Mouse (Mus musculus): ENCODE data around the gene Atg4c. TPM values are rescaled to one million over a fixed set of nuclear protein-coding genes. Genes with fewer than 3 reads are reported as not detected.
A peak's percentile ranks its signal among the peaks of the same experiment; 100 is the strongest.

Gene Atg4c
- total RNA-seq, 2 experiments from 2014 or later: 13.9 to 22.4 TPM

DNA sequence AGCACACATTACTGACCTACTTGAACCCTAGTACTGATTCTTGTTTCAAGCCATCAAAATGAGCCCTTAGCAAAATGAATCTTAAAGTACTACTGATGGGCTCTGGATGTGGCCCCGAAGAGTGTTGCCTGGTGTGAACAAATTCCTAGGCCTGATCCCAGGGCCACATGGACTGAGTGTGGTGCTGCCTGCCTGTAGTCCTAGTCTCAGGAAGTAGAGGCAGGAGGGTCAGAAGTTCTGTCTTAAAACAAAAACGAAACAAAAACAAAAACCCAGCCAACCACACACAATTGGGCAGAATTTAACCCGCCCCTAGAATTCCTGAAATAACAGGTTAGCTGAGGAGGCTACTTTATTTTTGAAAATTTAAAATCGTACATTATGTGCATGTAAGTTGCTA lies 8.4 kb upstream of the Atg4c start:
- ATAC-seq (replicated peaks; ENCODE audit: poor library complexity): peak; percentile 29; the same call in 1 of the 2 replicates

DNA sequence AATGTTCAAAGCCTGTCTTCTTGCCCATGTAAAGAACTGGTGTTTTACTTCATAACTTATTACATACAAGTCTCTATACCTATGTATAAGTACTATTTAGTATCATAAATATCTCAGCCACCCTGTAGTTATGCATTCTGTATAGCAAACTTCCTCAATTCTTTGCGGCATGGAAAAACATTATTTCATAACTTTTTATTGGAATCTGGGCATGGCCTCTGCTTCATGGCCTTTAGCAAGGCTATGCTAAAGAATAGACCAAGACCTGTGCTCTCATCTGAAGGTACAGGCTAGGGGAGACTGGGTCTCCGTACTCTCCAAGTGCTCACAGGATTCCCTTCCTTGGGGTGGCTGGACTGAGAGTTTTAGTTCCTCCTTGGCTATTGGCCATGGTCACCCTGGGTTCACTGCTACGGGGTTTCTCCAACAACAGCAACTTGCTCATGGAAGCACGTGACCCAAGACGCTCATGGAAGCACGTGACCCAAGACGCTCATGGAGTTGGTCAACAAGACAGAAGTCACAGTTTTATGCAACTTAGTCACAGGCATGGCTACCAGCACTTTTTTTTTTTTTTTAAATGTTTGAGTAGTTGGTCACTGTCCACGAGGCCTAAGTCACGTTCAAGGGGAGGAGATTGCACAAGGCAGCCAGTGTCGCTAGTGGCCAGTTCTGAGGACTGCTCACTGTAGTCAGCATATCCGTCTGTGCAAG lies 7.2 kb upstream of the Atg4c start:
- peak; percentile 57 for ATAC-seq (replicated peaks; ENCODE audit: poor library complexity)

DNA sequence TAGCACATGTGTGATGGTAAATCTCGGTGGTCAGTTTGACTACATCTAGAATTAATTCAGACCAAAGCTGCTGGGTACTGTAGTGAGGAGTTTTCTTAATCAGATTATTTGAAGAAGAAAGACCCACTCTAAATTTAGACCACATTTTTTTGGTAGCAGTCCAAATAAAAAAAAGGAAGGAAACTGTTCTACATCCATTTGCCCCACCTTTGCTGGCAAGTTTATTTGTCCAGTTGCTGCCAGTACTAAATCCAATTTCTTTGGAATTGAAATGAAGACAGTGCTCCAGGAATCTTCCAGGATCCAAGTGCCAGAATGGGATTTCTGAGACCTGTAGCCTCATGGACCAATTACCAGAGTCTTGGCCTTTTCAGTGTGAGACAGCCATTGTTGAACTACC lies 1.1 kb upstream of the Atg4c start:
- no peak for ATAC-seq (replicated peaks; ENCODE audit: poor library complexity)

DNA sequence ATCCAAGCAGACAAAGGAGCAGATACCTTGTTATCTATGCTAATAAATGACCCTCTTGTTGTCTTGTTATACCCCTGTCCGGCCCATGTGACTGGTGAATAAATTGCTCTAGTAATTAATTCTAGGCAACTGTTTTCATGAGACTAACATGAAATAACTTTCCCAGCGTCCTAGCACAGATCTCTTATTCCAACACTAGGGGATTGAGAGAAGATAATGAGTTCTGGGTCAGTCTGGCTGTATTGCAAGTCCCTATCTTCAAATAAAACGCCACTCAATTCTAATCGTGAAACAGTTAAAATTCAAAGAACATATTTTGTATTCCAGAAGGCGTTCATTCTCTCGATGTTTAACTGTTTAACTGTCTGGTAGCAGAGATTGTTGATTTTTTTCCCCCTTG lies 520 bp upstream of the Atg4c start:
- ATAC-seq (replicated peaks; ENCODE audit: poor library complexity): no peak

DNA sequence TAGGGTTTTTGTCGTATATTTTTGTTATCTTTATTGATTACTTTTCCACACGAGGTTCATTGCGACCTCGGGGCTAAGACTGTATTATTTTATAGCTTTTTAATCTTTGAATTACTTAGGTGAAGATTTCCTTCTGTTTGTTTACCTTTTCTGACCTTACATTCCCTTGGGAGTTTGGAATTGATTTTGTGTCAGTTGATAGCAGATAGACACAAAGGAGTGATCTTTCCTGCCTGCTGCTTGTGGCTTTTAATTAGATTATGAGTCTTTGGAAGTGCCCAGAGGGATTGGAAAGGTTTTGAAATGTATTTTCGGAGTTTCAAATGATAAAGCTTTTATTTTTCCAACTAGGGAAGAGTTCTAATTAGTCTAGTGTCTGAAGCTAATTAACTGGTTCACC lies 1.1 kb downstream of the Atg4c start:
- no peak for ATAC-seq (replicated peaks; ENCODE audit: poor library complexity)

DNA sequence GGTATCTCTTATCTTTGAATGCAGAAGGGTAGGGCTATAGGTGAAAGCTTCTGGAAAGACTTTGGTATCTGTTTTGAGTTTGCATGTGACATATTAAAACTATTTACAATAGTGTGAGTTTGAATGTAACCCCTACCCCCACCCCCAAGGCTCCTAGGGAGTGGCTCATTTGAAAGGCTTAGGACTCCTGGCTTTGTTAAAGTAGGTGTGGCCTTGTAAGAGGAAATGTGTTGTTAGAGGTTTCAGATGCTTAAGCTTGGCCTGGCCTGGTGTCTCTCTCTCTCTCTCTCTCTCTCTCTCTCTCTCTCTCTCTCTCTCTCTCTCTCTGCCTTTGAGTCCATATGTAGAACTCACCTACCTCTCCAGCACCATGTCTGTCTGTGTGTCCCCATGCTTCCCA lies 5.0 kb downstream of the Atg4c start:
- no peak for ATAC-seq (replicated peaks; ENCODE audit: poor library complexity)

DNA sequence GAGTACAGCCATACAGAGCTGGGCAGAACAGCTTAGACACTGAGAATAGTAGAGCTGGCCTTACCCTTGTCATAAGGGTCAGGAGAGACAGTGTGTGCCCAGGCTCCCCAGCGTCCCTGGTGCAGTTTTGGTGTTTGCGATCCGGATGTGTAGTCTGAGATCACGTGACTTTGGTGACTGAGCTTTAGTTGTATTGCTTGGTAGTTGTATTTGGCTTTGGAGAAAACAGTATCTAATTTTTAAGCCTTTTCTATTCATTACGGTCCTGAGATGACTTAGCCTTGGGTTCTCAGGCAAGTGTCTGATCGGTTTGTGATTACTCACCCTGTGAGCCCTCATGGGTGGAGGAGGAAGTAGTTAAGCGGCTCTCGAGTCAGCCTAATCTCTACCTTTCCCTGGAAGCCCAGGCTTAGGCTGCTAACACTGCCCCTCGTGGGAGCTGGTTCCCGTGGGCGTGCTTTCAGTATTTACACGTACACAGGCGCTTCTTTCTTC lies 6.1 kb downstream of the Atg4c start:
- ATAC-seq (replicated peaks; ENCODE audit: poor library complexity): peak; percentile 88

DNA sequence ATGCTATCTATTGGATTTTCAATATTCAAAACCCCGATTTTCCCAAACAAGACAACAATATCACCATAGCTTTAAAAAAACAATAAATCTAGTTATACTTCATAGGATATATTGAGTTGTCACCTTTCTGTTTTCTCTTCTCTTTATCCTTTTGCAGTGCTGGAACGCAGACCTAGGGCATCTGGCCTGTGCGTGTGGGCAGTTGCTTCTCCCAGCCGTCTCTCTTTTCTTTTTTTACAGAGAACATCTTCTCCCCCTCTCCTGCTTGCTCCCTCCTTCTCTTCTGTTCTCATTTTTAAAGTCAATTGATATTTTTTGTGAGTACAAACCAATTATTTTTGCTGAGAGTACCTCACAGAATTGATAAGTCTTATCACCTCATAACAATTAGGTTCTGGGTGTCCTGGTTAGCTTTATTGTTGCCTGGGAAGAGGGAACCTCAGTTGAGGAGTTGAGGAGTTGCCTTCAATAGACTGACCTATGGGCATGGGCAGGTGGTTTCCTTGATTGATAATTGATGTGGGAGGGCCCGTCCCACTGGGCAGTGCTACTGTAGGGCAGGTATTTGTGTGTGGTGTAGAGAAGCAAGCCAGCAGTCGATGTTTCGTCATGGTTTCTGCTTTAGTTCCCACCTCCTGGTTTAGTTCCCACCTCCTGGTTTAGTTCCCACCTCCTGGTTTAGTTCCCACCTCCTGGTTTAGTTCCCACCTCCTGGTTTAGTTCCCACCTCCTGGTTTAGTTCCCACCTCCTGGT lies 6.8 kb downstream of the Atg4c start:
- ATAC-seq (replicated peaks; ENCODE audit: poor library complexity): no peak

DNA sequence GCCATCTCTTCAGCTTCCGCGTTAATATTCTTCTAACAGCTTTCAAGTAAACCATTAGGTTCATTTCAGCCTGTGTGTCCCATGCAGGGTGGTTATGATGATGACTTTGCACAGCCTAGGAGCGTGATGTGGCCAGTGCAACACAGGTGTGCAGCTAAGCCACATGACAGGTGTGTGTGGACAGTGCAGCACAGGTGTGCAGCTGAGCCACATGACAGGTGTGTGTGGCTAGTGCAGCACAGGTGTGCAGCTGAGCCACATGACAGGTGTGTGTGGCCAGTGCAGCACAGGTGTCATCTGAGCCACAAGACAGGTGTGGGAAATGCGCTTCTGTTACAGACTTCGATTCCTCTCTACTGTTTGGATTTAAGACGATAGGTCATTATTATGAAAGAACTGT lies 12.0 kb downstream of the Atg4c start:
- no peak for ATAC-seq (replicated peaks; ENCODE audit: poor library complexity)

DNA sequence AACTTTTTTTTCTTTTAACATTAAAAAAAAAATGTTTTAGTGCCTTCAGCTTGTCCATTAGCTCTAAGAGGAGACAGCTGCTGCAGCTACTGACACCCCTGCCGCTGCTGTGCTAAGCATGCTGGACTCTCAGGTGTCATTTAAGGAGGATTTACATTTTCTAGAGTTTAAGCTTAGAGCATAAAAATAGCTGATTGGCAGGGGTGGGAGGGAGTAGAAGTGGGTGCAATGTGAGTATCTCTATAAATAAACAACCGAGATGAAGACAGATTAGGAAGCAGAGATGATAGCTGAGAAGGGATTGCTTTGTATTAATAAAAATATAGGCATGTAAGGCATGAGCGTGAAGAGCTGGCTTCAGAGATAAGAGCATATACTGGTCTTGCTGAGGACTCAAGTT lies 12.6 kb downstream of the Atg4c start:
- ATAC-seq (replicated peaks; ENCODE audit: poor library complexity): no peak

DNA sequence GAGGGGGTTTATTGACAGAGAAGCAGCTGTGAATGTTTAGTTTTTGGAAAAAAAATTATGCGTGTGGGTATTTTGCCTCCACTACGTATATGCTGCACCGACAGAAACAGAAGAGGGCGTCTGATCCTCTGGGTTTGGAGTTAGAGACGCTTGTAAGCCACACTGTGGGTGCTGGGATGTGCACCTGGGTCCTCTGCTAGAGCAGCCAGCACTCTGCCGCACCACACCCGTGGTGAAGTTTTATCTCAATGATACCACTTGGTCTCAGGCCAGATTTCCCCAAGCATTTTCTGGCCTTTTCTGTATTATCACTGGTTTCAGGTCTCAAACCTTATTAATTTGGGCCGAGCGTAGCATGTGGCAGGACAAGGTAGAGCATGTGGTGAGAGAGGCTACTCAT lies 16.4 kb downstream of the Atg4c start:
- ATAC-seq (replicated peaks; ENCODE audit: poor library complexity): peak; percentile 73

DNA sequence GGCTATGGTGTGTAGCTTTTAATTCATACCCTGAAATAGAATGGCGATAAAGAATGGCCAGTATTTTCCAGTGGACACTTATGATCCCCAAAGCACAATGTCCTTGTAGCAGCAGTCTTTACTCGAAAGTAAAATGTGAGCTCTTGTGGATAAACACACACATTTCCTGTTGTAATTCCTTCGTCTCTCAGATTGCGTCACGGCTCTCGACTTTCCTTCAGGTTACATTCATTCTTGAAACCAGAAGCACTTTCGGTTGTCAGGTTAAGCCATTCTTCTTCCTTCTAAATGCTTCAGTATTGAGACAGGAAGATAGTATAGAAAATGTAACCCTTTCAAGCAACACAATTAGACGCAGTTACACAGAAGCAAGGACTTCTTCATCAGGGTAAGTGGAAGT lies 17.9 kb downstream of the Atg4c start:
- ATAC-seq (replicated peaks; ENCODE audit: poor library complexity): peak; percentile 54

DNA sequence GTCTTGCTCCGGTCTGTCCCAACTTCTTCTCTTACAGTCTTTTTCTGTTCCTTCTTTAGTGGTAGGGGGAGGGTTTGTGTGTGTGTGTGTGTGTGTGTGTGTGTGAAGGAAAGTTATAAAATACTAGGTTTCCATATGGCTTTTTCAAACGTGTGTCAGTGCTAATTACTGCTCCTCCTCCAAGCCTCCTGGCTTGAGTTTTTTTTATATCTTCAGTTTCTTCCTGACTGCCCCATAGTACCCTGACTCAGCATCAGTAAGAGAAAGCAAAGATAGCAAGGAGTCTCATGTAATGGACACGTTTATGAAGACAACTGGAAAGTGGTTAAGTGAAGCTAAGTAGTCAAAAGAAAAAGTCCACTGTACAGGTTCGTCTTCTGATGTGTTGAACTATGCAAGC lies 19.4 kb downstream of the Atg4c start:
- ATAC-seq (replicated peaks; ENCODE audit: poor library complexity): no peak

DNA sequence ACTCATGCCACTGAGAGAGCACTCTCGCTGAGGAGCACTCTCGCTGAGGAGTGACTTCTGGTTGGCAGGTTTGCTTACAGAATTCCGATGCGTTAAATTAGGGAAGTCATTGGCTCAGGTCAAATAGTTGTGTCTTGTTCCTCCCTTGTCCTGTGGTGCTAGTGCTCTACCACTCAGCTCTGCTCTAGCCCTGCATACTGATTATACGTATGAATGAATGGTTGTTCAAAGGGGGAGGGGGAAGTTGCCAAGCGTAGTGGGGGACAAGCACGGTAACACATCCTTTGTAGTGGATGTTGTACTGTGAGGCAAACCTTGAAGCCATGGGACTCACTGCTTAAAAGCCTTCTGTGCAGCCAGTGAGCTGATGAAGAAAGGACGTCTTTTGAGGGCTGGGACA lies 28.5 kb downstream of the Atg4c start:
- no peak for ATAC-seq (replicated peaks; ENCODE audit: poor library complexity)

DNA sequence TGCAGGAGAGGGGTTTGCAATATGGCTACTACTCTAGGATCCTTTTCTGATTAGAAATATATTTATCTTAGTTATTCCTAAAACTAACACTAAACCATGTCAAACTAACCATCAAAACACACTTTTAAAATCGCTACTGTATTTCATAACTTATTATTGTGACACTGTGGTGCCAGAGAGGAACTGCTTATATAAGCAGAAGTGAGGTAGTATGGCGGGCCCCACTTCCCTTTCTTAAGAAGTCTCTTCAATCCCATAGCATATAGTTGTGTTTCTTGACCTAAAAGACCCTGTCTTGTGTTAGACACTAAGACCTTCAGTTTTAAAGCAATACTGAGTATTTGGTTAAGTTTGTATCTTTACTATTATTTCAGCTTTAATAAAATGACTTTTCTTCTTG lies 31.1 kb downstream of the Atg4c start:
- ATAC-seq (replicated peaks; ENCODE audit: poor library complexity): peak; percentile 98

DNA sequence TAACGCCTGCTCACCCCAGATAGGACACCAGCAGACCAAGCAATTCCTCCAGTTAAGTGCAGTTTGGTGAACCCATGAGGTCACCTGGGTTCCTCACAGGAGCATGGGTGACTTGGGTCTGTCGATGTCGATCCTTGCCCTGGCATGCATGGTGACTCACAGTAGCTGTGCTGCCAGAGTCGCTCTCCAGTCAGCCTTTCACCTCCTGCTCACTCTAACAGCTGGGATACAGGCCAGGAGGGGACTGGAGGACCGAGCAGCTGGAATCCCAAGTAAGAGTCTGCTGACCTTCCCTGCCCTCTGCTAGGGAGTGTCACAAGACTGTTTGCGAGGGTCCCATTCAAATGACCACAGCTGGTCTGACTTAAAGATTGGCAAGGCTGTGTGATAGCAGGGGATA lies 33.5 kb downstream of the Atg4c start:
- no peak for ATAC-seq (replicated peaks; ENCODE audit: poor library complexity)

DNA sequence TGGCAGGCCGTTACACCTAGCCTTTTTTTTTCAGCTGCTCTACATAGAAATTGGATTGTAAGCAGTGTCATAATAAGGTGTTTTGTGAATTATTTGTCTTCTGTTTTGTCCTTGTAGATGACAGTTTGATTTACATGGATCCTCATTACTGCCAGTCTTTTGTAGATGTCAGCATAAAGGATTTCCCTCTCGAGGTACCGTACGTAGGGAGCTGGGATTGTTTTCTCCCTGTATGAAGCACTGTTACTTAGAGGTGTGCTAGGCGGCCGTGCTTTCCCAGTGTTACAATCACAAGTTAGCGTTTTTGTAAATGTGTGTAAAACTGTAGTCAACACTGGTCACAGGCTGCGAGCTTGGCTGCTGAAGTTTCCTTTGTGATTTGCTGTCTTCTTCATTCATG lies 35.6 kb downstream of the Atg4c start:
- no peak for ATAC-seq (replicated peaks; ENCODE audit: poor library complexity)

DNA sequence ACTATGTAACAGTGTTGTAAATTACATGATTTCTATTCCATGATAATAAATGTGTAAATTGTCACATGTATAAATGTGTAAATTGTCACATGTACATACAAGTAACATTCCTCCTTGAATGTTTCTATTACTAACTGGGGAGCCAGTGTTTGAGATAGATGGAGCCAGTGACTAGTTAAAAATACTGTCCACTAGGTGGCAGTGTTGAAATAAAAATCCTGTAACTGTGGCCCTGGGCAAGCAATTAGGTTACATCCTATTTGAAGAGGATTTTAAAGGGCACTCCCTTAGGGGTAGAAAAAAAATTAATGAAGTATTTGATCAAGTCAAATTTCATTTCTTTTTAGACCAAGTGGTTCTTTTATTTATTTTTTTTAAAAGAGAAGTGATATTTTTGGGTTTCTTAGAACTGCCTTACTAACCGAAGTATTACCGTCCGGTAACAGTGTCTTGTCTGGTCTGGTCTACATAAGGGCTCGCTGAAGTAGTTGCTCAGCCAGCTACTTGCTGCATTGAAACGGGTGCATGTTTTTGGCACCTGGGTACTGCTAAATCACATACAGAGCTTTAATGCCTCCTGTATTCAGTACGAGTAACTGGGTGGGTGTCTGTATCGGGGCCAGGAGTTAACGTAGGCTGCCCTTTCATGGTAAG lies 41.6 kb downstream of the Atg4c start:
- peak; percentile 80 for ATAC-seq (replicated peaks; ENCODE audit: poor library complexity)

DNA sequence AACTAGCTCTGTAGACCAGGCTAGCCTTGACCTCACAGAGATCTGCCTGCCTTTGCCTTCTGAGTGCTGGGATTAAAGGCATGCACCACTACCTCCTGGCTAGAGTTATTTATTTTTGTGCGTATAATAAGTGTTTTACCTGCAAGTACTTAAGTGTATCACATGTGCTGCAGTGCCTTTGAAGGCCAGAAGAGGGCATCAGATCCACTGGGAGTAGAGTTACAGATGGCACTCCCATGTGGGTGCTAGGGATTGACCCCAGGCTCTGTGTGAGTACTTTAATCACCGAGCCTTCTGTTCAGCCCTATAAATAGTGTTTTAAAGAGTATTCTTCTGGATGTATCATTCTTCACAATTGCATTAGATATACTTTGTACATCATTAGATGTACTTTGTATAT lies 44.6 kb downstream of the Atg4c start:
- 0 out of 2 replicates have a peak, but pooled peaks have one; percentile 37 for ATAC-seq (replicated peaks; ENCODE audit: poor library complexity)

DNA sequence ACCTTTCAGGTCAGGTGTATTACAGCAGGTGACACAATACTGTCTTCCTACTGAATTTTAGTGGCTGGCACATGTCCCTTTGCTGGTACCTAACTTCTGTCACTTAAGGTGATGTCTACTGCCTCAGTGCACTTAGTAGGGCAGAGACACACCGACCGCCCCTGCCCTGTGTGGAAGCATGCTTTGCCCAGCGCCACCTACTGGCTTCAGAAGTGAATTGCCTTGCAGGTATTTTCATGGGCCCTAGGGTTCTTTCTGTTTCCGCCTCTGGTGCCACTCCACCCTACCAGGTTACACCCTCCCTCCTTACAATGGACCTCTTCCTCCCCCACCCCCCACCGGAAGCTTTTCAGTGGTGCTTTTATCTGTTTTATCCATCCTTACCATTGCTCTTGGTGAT lies 47.9 kb downstream of the Atg4c start:
- peak; percentile 58 for ATAC-seq (replicated peaks; ENCODE audit: poor library complexity)

DNA sequence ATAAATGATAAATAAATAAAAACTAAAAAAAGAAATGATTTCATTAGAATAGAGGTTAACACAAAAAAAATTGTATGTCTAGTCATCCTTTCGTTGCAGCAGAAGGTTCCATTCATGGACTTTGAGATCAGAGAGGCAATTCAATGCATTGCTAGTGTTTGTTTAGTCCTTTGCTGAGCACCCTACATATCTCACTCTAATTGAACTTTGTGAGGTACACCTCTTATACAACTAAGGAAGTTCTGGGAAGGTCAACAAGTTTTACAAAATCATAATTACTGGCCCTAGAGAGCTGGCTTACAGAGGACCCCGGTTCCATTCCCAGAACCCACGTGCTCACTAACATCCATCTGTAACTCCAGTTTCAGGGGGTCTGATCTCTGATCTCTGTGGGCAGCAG lies 55.6 kb downstream of the Atg4c start:
- ATAC-seq (replicated peaks; ENCODE audit: poor library complexity): no peak

DNA sequence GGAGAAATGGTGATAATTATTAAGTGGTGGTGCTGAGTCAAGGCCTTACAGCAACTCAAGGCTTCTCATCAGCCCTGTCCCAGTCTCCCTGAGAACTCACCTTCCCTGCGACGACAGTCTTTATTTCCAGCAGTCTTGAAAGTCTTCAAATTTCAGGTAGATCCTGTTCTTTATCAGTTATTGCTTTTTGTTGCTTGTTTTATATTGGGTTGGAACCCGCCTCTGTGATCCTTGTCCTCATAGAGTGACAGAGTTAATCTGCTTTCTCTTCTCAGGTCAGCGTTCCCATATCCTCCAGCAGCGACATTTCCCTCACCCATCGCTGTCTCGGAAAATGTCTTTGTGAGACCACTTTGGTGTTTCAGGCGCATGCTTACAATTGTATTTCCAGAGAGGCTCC lies 56.1 kb downstream of the Atg4c start:
- ATAC-seq (replicated peaks; ENCODE audit: poor library complexity): no peak

Data from megakaryocyte progenitor cell, adult 5-6 weeks (primary cell).